Mouse (Mus musculus) midbrain, embryonic 14.5 days (tissue): ENCODE data around the gene AF067063. TPM values are rescaled to one million over a fixed set of nuclear protein-coding genes. Genes with fewer than 3 reads are reported as not detected.

ENCODE experiments used
- ATAC-seq: fragments of 200-750 bp; cut with Nextera tagmentation; 2 replicates; pipeline ENCODE4 v1.8.0; 2017; ENCODE audit warnings: moderate number of reproducible peaks, moderate library complexity; ENCODE audit not compliant: low FRiP score, low TSS enrichment
- DNase-seq: peaks from one replicate; pipeline ENCODE4 v3.0.0-alpha.2; 2015
- H3K27ac ChIP-seq: fragments of 300-500 bp; sonication (generic); replicated peaks from 2 replicates; pipeline ENCODE4 v1.5.1; 2014; ENCODE audit warnings: mild to moderate bottlenecking, low read depth, low read length, moderate library complexity
- H3K27me3 ChIP-seq: fragments of 300-500 bp; sonication (generic); 2 replicates; pipeline ENCODE4 v1.6.1; 2014; ENCODE audit warnings: low read length, control low read depth, mixed read lengths; ENCODE audit not compliant: control insufficient read depth, insufficient read depth
- H3K36me3 ChIP-seq: fragments of 300-500 bp; sonication (generic); 2 replicates; pipeline ENCODE4 v1.6.1; 2014; ENCODE audit warnings: low read length, control low read depth; ENCODE audit not compliant: control insufficient read depth, insufficient read depth
- H3K4me1 ChIP-seq: fragments of 300-500 bp; sonication (generic); 2 replicates; pipeline ENCODE4 v1.6.1; 2014; ENCODE audit warnings: mild to moderate bottlenecking, antibody characterized with exemption, low read length, control low read depth; ENCODE audit not compliant: control insufficient read depth, insufficient read depth
- H3K4me2 ChIP-seq: fragments of 300-500 bp; sonication (generic); 2 replicates; pipeline ENCODE4 v1.6.1; 2014; ENCODE audit warnings: mild to moderate bottlenecking, low read length, moderate library complexity
- H3K4me3 ChIP-seq: fragments of 300-500 bp; sonication (generic); replicated peaks from 2 replicates; pipeline ENCODE4 v1.5.1; 2014; ENCODE audit warnings: low read depth, low read length
- H3K9ac ChIP-seq: fragments of 300-500 bp; sonication (generic); replicated peaks from 2 replicates; pipeline ENCODE4 v1.6.1; 2014; ENCODE audit warnings: mild to moderate bottlenecking, low read length, moderate library complexity
- H3K9me3 ChIP-seq: fragments of 300-500 bp; sonication (generic); 2 replicates; pipeline ENCODE4 v1.6.1; 2016; ENCODE audit warnings: low read length, control low read depth, mixed read lengths; ENCODE audit not compliant: control insufficient read depth
- WGBS: fragments of 180-500 bp; shearing (Covaris S2); extraction: QIAGEN DNeasy Blood & Tissue Kit; methylation state at CpG from one replicate; pipeline ENCODE4 v1.1.7; 2014; 5-methylcytosine and 5-hydroxymethylcytosine counted together
- polyA plus RNA-seq: library from polyadenylated mRNA; unstranded; fragments of >200 nt; fragmentation: Nextera tagmentation; extraction: Ambion mirVana; gene quantifications from 2 replicates; pipeline ENCODE4 v1.2.1, GENCODE M21; 2014

The AF067063 gene
- polyA plus RNA-seq, 1 experiment from 2014 or later = not detected

DNA sequence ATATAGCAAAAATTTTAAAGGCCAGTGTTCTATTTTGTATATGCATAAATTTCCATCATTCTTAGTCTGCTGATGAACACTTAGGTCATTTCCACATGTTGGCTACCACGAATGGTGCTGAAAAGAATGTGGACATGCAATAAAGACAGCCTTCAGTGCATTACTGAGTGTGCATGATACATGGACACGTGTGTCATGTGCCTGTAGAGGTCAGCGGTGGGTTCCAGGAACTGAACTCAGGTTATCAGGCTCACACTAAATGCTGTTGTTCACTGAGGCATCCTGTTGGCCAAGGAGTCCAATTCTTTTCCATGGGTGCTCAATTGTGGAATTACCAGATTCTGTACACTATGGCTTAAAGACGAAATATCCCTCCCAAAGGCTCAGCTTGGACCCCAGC is 46.4 kb downstream of the AF067063 start:
- Histone ChIP-seq H3K27me3 (no peaks in the 10 kb centered on the region), H3K4me3 (no peak overlapping the region), H3K36me3 (peaks cover 70% of the 10 kb centered on the region), H3K4me2 (no peak overlapping the region), H3K9me3 (no peaks in the 10 kb centered on the region), H3K27ac (no peak overlapping the region), H3K9ac (no peak overlapping the region), H3K4me1 (0 out of 2 replicates have a peak, but pooled peaks cover 3% of the 10 kb centered on the region)
- no peak for ATAC-seq
- WGBS = 89% methylated on average over 4 of the region's 4 CpGs
- no peak for DNase-seq

Other genes starting within 250 kb of the AF067063 start
- 0.22 and 0.43 TPM in 2 replicates for gene Ccl28, start 206.4 kb downstream of the AF067063 start, polyA plus RNA-seq
- 432 and 511 TPM in 2 replicates for gene Hmgcs1, start 139.8 kb downstream of the AF067063 start, polyA plus RNA-seq
- gene Nim1k, start 74.3 kb downstream of the AF067063 start, polyA plus RNA-seq = 3.8 and 4.4 TPM in 2 replicates
- gene Zfp131, start 39.3 kb downstream of the AF067063 start, polyA plus RNA-seq = 35.2 and 36.3 TPM in 2 replicates
- not detected in 2 replicates for gene D13Ertd608e, start 5.8 kb upstream of the AF067063 start, polyA plus RNA-seq
- gene Tcstv1, start 64.6 kb upstream of the AF067063 start, polyA plus RNA-seq = not detected in 2 replicates
- gene Gm21761, start 99.1 kb upstream of the AF067063 start, polyA plus RNA-seq = not detected in 2 replicates
- not detected in 2 replicates for gene B020031M17Rik, start 120.6 kb upstream of the AF067063 start, polyA plus RNA-seq
- not detected in 2 replicates for gene Gm36079, start 196.8 kb upstream of the AF067063 start, polyA plus RNA-seq
- gene Gm21188, start 222.0 kb upstream of the AF067063 start, polyA plus RNA-seq = not detected in 2 replicates